Mouse (Mus musculus) forebrain, embryonic 15.5 days (tissue): ENCODE measurements around the gene Ddr2. TPM values are rescaled to one million over a fixed set of nuclear protein-coding genes. Genes with fewer than 3 reads are reported as not detected.

Source experiments
- ATAC-seq: fragments of 200-750 bp; cut with Nextera tagmentation; replicated peaks from 2 replicates; pipeline ENCODE4 v1.8.0; 2017; ENCODE audit warnings: mild to moderate bottlenecking, moderate TSS enrichment, moderate library complexity
- H3K27ac ChIP-seq: fragments of 300-500 bp; sonication (generic); replicated peaks from 2 replicates; pipeline ENCODE4 v1.5.1; 2015; ENCODE audit warnings: mild to moderate bottlenecking, inconsistent platforms
- H3K27me3 ChIP-seq: fragments of 300-500 bp; sonication (generic); 2 replicates; pipeline ENCODE4 v1.6.1; 2015; ENCODE audit warnings: inconsistent platforms
- H3K36me3 ChIP-seq: fragments of 300-500 bp; sonication (generic); 2 replicates; pipeline ENCODE4 v1.6.1; 2015; ENCODE audit warnings: mild to moderate bottlenecking, inconsistent platforms
- H3K4me1 ChIP-seq: fragments of 300-500 bp; sonication (generic); 2 replicates; pipeline ENCODE4 v1.6.1; 2015; ENCODE audit warnings: inconsistent platforms
- H3K4me2 ChIP-seq: fragments of 300-500 bp; sonication (generic); replicated peaks from 2 replicates; pipeline ENCODE4 v1.6.1; 2015; ENCODE audit warnings: mild to moderate bottlenecking, inconsistent platforms
- H3K4me3 ChIP-seq: fragments of 300-500 bp; sonication (generic); 2 replicates; pipeline ENCODE4 v1.5.1; 2015; ENCODE audit warnings: mild to moderate bottlenecking, inconsistent platforms
- H3K9ac ChIP-seq: fragments of 300-500 bp; sonication (generic); replicated peaks from 2 replicates; pipeline ENCODE4 v1.6.1; 2015; ENCODE audit warnings: mild to moderate bottlenecking, inconsistent platforms
- H3K9me3 ChIP-seq: fragments of 300-500 bp; sonication (generic); 2 replicates; pipeline ENCODE4 v1.6.1; 2016; ENCODE audit warnings: inconsistent platforms
- WGBS: fragments of 180-500 bp; shearing (Covaris S2); methylation state at CpG from one replicate; pipeline ENCODE4 v1.1.7; 2015; ENCODE audit warnings: mixed read lengths; 5-methylcytosine and 5-hydroxymethylcytosine counted together
- polyA plus RNA-seq: library from polyadenylated mRNA; unstranded; fragments of >200 nt; fragmentation: Nextera tagmentation; extraction: Ambion mirVana; gene quantifications from 2 replicates; pipeline ENCODE4 v1.2.1, GENCODE M21; 2015

Gene Ddr2
- polyA plus RNA-seq, 1 experiment from 2014 or later = 8.1 TPM

DNA sequence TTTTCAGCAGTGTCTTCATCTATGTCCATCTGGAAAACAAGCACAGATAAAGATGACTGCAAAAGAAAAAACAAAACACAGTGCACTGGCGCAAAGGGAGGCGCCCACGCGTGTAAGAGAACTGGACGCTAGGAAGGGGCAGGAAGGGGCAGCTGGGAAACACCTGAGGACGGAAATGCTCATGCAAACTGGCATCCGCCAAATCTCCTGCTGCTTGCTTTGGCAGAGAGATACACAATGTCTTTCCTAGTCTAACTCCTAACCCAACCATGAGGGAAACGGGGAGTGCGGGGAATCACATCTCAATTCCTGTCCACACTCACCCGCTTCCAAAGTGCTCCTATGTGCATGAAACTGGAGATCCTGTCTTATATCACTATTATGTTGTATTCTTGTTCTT lies 157.5 kb downstream of the Ddr2 start:
- H3K36me3 ChIP-seq = peaks cover 64% of the 10 kb centered on the region
- H3K9ac ChIP-seq = no peak overlapping the region
- no peaks in the 10 kb centered on the region for H3K4me1 ChIP-seq
- H3K27me3 ChIP-seq = no peaks in the 10 kb centered on the region
- H3K9me3 ChIP-seq = no peaks in the 10 kb centered on the region
- H3K27ac ChIP-seq = no peak overlapping the region
- 95% methylated on average over 10 of the region's 10 CpGs for WGBS
- no peak for ATAC-seq
- no peak overlapping the region for H3K4me3 ChIP-seq
- H3K4me2 ChIP-seq = no peak overlapping the region

DNA sequence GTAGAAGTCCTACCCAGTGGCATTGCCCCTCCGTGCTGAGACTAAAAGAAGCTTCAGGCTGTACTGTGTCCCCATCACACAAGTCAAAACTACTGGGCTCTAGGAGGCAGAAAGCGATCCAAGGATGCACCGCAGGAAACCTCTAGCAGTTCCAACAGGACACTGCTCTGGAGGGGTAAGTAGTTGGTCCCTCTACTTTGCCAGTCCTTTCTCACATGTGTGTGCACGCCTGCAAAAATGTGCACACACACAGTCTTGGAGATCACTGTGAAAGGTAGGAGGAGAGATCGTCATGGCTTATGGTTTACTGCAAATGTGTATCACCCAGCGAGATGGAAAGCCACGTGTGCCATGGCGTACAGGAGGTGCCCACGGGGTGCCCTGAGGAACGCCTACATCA lies 157.9 kb downstream of the Ddr2 start:
- no peak for ATAC-seq
- no peak overlapping the region for H3K9ac ChIP-seq
- H3K36me3 ChIP-seq = peaks cover 62% of the 10 kb centered on the region
- no peak overlapping the region for H3K4me2 ChIP-seq
- H3K4me1 ChIP-seq = no peaks in the 10 kb centered on the region
- H3K27ac ChIP-seq = no peak overlapping the region
- no peaks in the 10 kb centered on the region for H3K9me3 ChIP-seq
- H3K4me3 ChIP-seq = no peak overlapping the region
- WGBS = 93% methylated on average over 10 of the region's 10 CpGs
- no peaks in the 10 kb centered on the region for H3K27me3 ChIP-seq

DNA sequence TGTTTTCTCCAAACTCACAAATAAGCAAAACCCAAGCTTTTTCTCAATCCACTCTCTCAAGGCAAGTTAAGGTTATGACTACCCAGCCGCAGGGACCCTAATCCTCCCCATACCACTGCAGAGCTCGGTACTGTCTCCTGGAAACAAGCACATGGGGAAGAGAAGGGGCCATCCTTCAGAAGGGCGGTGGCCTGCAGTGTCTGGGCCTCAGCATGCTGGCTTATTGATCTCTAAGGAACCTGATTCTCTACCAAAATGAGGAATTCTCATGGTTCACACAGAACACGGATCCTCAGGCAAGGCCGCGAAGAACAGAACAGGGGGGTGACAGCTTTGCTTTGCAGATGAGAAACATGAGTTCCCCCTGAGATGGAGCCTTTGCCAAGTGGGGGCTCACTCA lies 159.0 kb downstream of the Ddr2 start:
- 95% methylated on average over 6 of the region's 6 CpGs for WGBS
- H3K9me3 ChIP-seq = no peaks in the 10 kb centered on the region
- H3K4me2 ChIP-seq = no peak overlapping the region
- no peak overlapping the region for H3K27ac ChIP-seq
- no peak overlapping the region for H3K4me3 ChIP-seq
- H3K4me1 ChIP-seq = no peaks in the 10 kb centered on the region
- no peak for ATAC-seq
- H3K36me3 ChIP-seq = peaks cover 53% of the 10 kb centered on the region
- no peak overlapping the region for H3K9ac ChIP-seq
- H3K27me3 ChIP-seq = no peaks in the 10 kb centered on the region

DNA sequence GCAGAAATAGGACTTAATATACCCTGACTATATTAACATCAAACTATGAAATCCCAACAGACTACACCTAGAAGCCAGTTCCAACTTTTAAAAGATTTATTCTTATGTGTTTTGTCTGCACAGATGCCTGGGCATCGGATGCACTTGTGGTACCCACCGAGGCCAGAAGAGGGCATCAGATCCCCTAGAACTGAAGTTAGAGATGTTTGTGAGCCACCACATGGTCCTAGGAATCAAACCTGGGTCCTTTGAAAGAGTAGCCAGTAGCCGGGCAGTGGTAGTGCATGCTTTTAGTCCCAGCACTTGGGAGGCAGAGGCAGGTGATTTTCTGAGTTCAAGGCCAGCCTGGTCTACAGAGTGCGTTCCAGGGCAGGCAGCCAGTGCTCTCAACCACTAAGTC lies 159.9 kb downstream of the Ddr2 start:
- no peaks in the 10 kb centered on the region for H3K27me3 ChIP-seq
- H3K27ac ChIP-seq = no peak overlapping the region

DNA sequence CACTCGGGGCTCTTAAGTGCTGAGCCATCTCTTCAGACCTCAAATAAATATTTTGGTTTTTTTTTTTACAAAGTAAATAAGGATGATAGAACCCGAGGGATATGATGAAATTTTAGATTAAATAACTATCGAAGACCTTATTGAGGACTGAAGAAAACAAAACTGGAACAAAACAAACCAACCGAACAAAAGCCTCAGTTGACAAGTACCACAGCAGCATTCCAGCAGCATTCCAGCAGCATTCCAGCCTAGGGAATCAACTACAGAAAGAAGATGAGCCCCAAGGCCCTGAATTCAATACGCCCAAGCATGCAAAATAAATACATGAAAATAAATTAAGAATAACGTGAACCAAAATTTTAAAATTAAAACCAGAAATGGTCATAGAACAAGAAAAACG lies 160.6 kb downstream of the Ddr2 start:
- H3K36me3 ChIP-seq = peaks cover 37% of the 10 kb centered on the region
- no peak overlapping the region for H3K27ac ChIP-seq
- no peaks in the 10 kb centered on the region for H3K4me1 ChIP-seq
- 82% methylated on average over 7 of the region's 7 CpGs for WGBS
- H3K4me3 ChIP-seq = no peak overlapping the region
- H3K27me3 ChIP-seq = no peaks in the 10 kb centered on the region
- no peak overlapping the region for H3K4me2 ChIP-seq
- no peak for ATAC-seq
- no peak overlapping the region for H3K9ac ChIP-seq
- no peaks in the 10 kb centered on the region for H3K9me3 ChIP-seq

More for the DNA sequence above, 159.9 kb downstream of the Ddr2 start:
- 92% methylated on average over 4 of the region's 4 CpGs for whole genome bisulfite sequencing
- Histone ChIP-seq H3K9me3 (no peaks in the 10 kb centered on the region), H3K9ac (no peak overlapping the region), H3K4me3 (no peak overlapping the region), H3K36me3 (peaks cover 44% of the 10 kb centered on the region), H3K4me2 (no peak overlapping the region), H3K4me1 (no peaks in the 10 kb centered on the region)
- ATAC-seq = no peak

DNA sequence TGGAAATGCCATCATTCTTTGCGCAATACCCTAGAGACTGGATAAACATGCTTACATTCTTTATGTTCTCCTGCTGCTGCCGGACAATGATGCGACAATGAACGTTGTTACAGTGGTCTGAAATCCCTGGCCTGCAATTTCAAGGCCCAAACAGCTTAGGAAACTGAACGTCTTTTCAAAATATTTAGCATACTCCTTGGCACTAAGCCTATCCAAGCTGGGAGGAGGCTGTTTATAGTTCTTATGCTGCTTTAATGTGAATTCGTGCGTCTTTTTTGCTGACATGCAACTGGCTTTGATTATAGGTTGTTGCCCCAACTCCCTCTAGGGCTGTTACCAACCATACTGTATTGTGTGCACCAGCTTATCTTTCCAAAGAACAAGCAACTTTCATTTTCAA lies 161.7 kb downstream of the Ddr2 start:
- WGBS = 78% methylated on average over 7 of the region's 7 CpGs
- Histone ChIP-seq H3K4me1 (no peaks in the 10 kb centered on the region), H3K9me3 (no peaks in the 10 kb centered on the region), H3K4me3 (no peak overlapping the region), H3K27ac (no peak overlapping the region), H3K27me3 (no peaks in the 10 kb centered on the region), H3K4me2 (no peak overlapping the region), H3K9ac (no peak overlapping the region), H3K36me3 (peaks cover 28% of the 10 kb centered on the region)
- ATAC-seq = no peak

DNA sequence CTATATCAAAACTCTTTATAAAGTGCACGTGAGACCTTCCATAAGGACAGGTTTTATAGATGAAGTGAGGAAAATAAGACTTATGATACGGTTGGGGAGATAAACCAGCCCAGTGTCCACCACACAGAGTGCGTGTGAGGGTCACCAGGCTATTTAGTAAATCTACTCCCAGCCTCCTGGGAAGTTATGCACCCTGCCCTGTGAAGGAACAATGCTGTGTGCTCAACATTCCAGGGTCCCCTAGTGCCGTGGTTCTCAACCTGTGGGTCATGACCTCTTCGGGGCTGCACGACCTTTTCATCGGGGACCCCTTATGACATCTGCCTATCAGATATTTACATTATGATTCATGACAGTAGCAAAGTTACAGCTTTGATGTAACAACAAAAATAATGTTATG lies 162.3 kb downstream of the Ddr2 start:
- Histone ChIP-seq H3K4me2 (no peak overlapping the region), H3K36me3 (peaks cover 25% of the 10 kb centered on the region), H3K27ac (no peak overlapping the region), H3K9me3 (no peaks in the 10 kb centered on the region), H3K27me3 (no peaks in the 10 kb centered on the region), H3K4me1 (no peaks in the 10 kb centered on the region), H3K9ac (no peak overlapping the region), H3K4me3 (no peak overlapping the region)
- WGBS = 84% methylated on average over 7 of the region's 7 CpGs
- no peak for ATAC-seq

DNA sequence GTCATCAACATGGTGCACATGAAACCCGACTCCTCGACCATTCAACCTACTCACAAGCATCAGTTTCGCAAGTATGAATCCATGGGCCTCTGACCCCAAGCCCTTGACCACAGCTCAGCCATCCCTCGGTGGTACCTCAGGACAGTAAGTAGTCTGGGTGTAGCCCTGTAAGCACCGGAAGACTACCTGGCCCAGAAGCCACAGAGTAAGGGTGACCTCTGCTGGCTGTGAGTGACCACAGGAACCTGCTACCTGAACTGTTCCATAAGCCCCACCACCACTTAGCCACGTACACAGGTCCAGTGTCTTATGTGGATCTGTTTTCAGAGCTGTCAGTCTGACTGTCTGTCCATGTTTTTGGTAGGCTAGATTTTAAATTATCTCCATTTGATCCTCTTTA lies 162.9 kb downstream of the Ddr2 start:
- Histone ChIP-seq H3K4me3 (no peak overlapping the region), H3K4me2 (no peak overlapping the region), H3K9ac (no peak overlapping the region), H3K4me1 (no peaks in the 10 kb centered on the region), H3K36me3 (peaks cover 21% of the 10 kb centered on the region), H3K9me3 (no peaks in the 10 kb centered on the region), H3K27me3 (no peaks in the 10 kb centered on the region), H3K27ac (no peak overlapping the region)
- 90% methylated on average over 6 of the region's 6 CpGs for WGBS
- ATAC-seq = no peak

DNA sequence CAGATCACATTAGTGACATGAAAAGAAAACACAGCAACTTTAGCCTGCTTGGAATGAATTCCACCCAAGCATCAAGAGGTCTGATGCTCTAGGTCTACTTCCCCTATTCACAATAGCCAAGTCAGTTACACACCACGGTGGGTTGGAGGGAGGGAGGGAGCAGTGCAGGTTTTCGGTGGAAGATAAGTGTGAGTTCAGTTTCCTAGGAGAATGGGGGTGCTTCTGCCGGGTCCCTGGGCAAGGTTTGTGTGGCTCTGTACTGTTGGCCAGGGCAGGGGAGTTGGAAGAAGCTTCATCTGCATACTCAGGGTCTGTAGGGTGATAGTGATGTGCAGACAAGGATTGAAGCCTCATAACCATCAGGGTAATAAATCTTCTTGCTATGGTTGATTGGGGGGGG lies 164.6 kb downstream of the Ddr2 start:
- H3K4me3 ChIP-seq = no peak overlapping the region
- H3K9me3 ChIP-seq = no peaks in the 10 kb centered on the region
- H3K4me2 ChIP-seq = no peak overlapping the region
- H3K9ac ChIP-seq = no peak overlapping the region
- WGBS = 84% methylated on average over 3 of the region's 3 CpGs
- ATAC-seq = no peak
- H3K27me3 ChIP-seq = no peaks in the 10 kb centered on the region
- H3K27ac ChIP-seq = no peak overlapping the region
- peaks cover 7% of the 10 kb centered on the region for H3K36me3 ChIP-seq
- H3K4me1 ChIP-seq = no peaks in the 10 kb centered on the region

DNA sequence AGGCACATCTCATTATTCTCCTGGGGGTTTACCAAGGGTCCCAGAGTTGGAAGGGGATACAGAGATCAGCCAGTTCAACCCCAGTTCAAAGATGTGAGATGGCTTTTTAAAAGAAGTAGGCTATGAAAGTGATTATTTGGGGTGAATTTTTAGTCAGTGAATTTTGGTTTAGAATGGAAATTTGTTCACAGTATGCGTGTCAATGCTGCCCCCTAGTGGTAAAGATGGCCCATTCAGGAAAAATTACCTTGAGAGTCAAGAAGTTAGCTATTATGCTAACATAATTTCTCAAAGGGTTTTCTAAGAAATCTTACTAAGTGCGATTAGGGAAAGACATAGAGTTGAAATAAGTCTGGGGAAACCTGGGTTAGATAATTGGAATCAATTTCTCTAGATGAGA lies 171.2 kb downstream of the Ddr2 start:
- 6% methylated on average over 2 of the region's 2 CpGs for WGBS
- no peak overlapping the region for H3K9ac ChIP-seq
- H3K4me3 ChIP-seq = no peak overlapping the region
- no peaks in the 10 kb centered on the region for H3K9me3 ChIP-seq
- no peak overlapping the region for H3K27ac ChIP-seq
- no peak overlapping the region for H3K4me2 ChIP-seq
- H3K36me3 ChIP-seq = no peaks in the 10 kb centered on the region
- H3K27me3 ChIP-seq = no peaks in the 10 kb centered on the region
- ATAC-seq = no peak
- peaks cover 2% of the 10 kb centered on the region; the same call in 1 of the 2 replicates for H3K4me1 ChIP-seq

DNA sequence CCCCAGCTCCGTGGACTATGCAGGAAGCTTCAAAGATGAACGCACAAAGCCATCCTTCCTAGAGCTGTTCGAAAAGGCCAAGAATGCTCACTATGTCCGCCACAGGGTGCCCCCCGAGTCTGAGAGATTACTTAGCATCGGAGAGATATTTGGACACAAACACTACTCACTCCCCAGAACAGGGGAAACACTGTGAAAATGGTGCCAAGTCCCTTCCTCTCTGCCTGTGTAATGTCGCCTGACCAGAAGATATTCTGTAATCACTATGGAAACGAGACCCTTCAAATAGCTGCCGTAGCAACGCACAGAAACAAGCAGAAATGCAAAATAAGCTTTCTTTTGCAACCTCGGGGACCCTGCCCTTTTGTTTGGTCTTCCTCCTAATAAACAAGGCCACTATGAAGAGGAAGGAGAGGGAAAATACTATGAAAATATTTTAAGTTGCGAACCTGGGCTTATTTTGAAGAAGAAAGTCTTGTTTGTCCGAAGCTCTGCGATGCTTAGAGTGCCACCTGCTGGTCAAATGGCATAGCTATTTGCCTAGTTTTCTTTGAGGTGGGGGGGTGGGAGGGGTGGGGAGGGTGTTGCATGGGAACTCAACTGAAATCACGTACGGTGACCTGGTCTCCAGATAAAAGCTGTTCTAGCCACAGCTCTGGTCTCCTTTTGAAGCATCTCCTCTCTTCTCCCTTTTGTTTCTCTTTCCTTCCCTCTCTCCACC lies 176.4 kb downstream of the Ddr2 start:
- H3K27me3 ChIP-seq = no peaks in the 10 kb centered on the region
- peak overlapping the region; percentile 32 for H3K4me3 ChIP-seq
- H3K9me3 ChIP-seq = no peaks in the 10 kb centered on the region
- H3K36me3 ChIP-seq = no peaks in the 10 kb centered on the region
- 14% methylated on average over 16 of the region's 16 CpGs for WGBS
- peak; percentile 87 for ATAC-seq
- H3K4me1 ChIP-seq = peaks cover 14% of the 10 kb centered on the region
- H3K27ac ChIP-seq = peak overlapping the region; percentile 57
- H3K4me2 ChIP-seq = peak overlapping the region; percentile 56
- H3K9ac ChIP-seq = peak overlapping the region; percentile 40

DNA sequence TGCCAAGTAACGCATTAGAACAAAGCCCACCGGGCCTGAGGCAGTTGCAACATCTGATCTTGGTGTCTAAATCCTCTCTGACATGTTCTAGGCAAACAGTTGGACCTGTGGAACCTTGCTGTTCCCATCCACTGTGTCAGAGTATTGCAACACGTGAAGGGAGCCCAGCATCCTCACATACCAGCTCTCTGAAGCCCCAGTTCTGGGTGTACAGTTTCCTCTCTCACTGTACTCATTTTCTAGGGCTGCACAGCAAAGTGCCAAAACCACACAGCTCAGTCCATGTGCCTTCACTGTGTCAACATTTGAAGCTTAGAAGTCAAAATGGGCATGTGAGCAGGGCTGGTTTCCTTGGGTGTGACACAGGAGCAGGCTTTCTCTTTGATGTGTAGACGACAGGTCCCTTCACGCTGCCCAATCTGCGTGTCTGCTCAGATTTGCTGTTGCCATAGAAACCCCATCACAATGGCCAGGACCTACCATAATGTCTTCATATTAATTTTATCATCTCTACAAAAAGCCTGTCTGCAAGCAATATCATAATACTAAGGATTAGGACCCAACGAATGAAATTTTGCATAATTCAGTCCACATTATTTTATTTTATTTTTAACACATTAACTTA lies 178.3 kb downstream of the Ddr2 start:
- Histone ChIP-seq H3K4me3 (no peak overlapping the region), H3K4me1 (peaks cover 23% of the 10 kb centered on the region), H3K9ac (no peak overlapping the region), H3K4me2 (no peak overlapping the region), H3K27ac (no peak overlapping the region), H3K36me3 (no peaks in the 10 kb centered on the region), H3K27me3 (no peaks in the 10 kb centered on the region), H3K9me3 (no peaks in the 10 kb centered on the region)
- 62% methylated on average over 7 of the region's 7 CpGs for WGBS
- no peak for ATAC-seq

DNA sequence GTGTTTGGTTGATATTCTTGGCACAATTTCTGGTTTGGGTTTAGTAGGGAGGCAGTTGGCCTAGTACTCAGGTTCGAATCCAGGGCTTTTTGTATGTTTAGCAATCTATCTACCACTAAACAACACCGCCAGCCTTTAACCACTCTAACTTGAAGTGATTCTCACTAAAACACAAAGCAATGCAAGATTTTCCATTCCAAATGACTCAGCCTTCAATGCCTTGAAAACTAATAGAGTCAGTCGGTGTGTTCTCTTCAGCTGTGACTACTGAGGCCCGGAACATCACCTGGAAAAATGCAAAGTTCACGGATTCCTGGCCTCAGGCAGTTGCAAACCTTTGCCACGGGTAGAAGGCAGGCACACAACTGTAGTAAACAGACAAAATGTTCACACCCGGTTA lies 178.9 kb downstream of the Ddr2 start:
- Histone ChIP-seq H3K36me3 (no peaks in the 10 kb centered on the region), H3K27me3 (no peaks in the 10 kb centered on the region), H3K9me3 (no peaks in the 10 kb centered on the region), H3K4me2 (no peak overlapping the region), H3K27ac (no peak overlapping the region), H3K4me1 (peaks cover 23% of the 10 kb centered on the region), H3K9ac (no peak overlapping the region), H3K4me3 (no peak overlapping the region)
- WGBS = 81% methylated on average over 7 of the region's 7 CpGs
- no peak for ATAC-seq
